Mouse (Mus musculus) ES-Bruce4 (cell line): ENCODE data around the gene Abca14.

Experiments used
- CTCF ChIP-seq: IDR thresholded peaks from one replicate; pipeline ENCODE4 v1.8.1; 2011; ENCODE audit warnings: low read depth, low read length
- EP300 ChIP-seq: IDR thresholded peaks from 2 replicates; pipeline ENCODE4 v1.6.1; 2011; ENCODE audit warnings: low read depth, low read length; ENCODE audit not compliant: insufficient read depth
- POLR2A ChIP-seq: IDR thresholded peaks from one replicate; pipeline ENCODE4 v1.8.1; 2011; ENCODE audit warnings: low read length; ENCODE audit not compliant: insufficient read depth

- no peak for TF ChIP-seq EP300
- peak; percentile 15 for TF ChIP-seq CTCF
- TF ChIP-seq POLR2A = no peak
Measured at GRCm38 (mm10) chr7:120241092-120241491, 37.3 kb downstream of the Abca14 start.
